ENCODE assay signal across 14 mouse cellular contexts in the genomic region with DNA sequence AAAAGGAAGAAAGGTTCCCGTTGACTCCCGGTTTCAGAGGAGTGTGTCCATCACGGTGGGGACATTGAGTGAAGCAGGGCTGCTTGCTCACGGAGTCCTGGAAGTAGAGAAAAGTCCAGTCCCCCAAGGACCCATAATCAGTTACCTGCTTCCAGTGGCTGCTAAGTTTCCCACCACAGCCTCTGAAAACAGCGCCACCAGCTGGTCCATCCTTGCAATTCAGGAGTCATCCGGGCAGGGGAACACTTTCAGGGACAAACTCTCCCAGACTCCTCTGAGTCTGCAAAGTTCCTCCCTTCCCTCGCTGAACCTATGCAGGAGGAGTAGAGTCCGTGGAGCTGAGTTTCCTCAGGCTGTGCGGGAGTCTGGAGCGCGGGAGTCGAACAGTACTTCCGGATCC. TPM values are rescaled to one million over a fixed set of nuclear protein-coding genes. Genes with fewer than 3 reads are reported as not detected.
DNase-seq lines count a peak whose midpoint lies in the region; ATAC-seq and TF ChIP-seq lines count a peak whose summit lies in the region.
"Had no signal": no experiment of that assay in that cellular context is flagged by ENCODE, and none has a peak within 500 bp of the region (broad histone marks: within the 10 kb centered on the region; RNA-seq: fewer than 3 reads in every experiment).

No protein-coding gene starts in this region.

- no peak overlapping the region for H3K4me2 ChIP-seq in hindbrain, embryonic 11.5 days (replicated peaks; ENCODE audit: low read depth, low read length)
- H3K4me2 ChIP-seq in hindbrain, embryonic 13.5 days: no peak overlapping the region
- no peak overlapping the region for H3K4me2 ChIP-seq in midbrain, embryonic 13.5 days (replicated peaks)
- H3K4me2 ChIP-seq: heart, embryonic 15.5 days; limb, embryonic 12.5 days had no signal

- ATAC-seq in hindbrain, embryonic 11.5 days (ENCODE audit: low FRiP score): no peak
- no peak for ATAC-seq in hindbrain, embryonic 13.5 days (ENCODE audit: low FRiP score)
- no peak for ATAC-seq in midbrain, embryonic 13.5 days

- no peak overlapping the region for H3K4me3 ChIP-seq in hindbrain, embryonic 11.5 days (ENCODE audit: low read depth, low read length)
- no peak overlapping the region for H3K4me3 ChIP-seq in hindbrain, embryonic 13.5 days
- no peak overlapping the region for H3K4me3 ChIP-seq in midbrain, embryonic 10.5 days
- H3K4me3 ChIP-seq in midbrain, embryonic 13.5 days (replicated peaks): no peak overlapping the region
- no peak overlapping the region for H3K4me3 ChIP-seq in small intestine, adult 2 months (ENCODE audit: low read depth, low read length)
- H3K4me3 ChIP-seq: erythroblast, embryonic 14.5 days; heart, embryonic 15.5 days; limb, embryonic 12.5 days had no signal

- TF ChIP-seq CTCF in small intestine, adult 2 months (IDR thresholded peaks at IDR 0.05; ENCODE audit: extremely low read depth, insufficient read length, insufficient replicate concordance, low read depth, low read length): 0 out of 2 replicates have a peak, but pooled peaks have one; percentile 4

- no peak for TF ChIP-seq POLR2A in small intestine, adult 2 months (IDR thresholded peaks at IDR 0.05; ENCODE audit: low read depth, low read length)

- H3K36me3 ChIP-seq in hindbrain, embryonic 11.5 days (ENCODE audit: control insufficient read depth, insufficient read depth, low read length): no peaks in the 10 kb centered on the region
- no peaks in the 10 kb centered on the region for H3K36me3 ChIP-seq in hindbrain, embryonic 13.5 days
- no peaks in the 10 kb centered on the region for H3K36me3 ChIP-seq in midbrain, embryonic 10.5 days
- H3K36me3 ChIP-seq in midbrain, embryonic 13.5 days: no peaks in the 10 kb centered on the region
- H3K36me3 ChIP-seq in small intestine, adult 2 months (ENCODE audit: control insufficient read depth, insufficient read depth, low read length): no peaks in the 10 kb centered on the region
- H3K36me3 ChIP-seq: heart, embryonic 15.5 days; limb, embryonic 12.5 days had no signal

- H3K27ac ChIP-seq in hindbrain, embryonic 11.5 days (ENCODE audit: low read depth, low read length): no peak overlapping the region
- H3K27ac ChIP-seq in hindbrain, embryonic 13.5 days: no peak overlapping the region
- peak overlapping the region; percentile 49; the same call in 1 of the 2 replicates for H3K27ac ChIP-seq in midbrain, embryonic 10.5 days (replicated peaks)
- H3K27ac ChIP-seq in midbrain, embryonic 13.5 days: no peak overlapping the region
- H3K27ac ChIP-seq in small intestine, adult 2 months (ENCODE audit: insufficient read depth, low read depth, low read length): no peak overlapping the region
- H3K27ac ChIP-seq: heart, embryonic 15.5 days; limb, embryonic 12.5 days had no signal

- H3K9ac ChIP-seq in hindbrain, embryonic 11.5 days (ENCODE audit: low read depth, low read length): no peak overlapping the region
- H3K9ac ChIP-seq in hindbrain, embryonic 13.5 days: no peak overlapping the region
- H3K9ac ChIP-seq in midbrain, embryonic 13.5 days (replicated peaks): no peak overlapping the region
- H3K9ac ChIP-seq: heart, embryonic 15.5 days; limb, embryonic 12.5 days had no signal

- WGBS in hindbrain, embryonic 11.5 days: 39% methylated on average over 13 of the region's 13 CpGs
- 40% methylated on average over 13 of the region's 13 CpGs for WGBS in hindbrain, embryonic 13.5 days
- 39% methylated on average over 13 of the region's 13 CpGs for WGBS in midbrain, embryonic 10.5 days
- 38% methylated on average over 13 of the region's 13 CpGs for WGBS in midbrain, embryonic 13.5 days
- WGBS in small intestine, adult 2 months: 47% methylated on average over 13 of the region's 13 CpGs

- no peaks in the 10 kb centered on the region for H3K9me3 ChIP-seq in hindbrain, embryonic 11.5 days (ENCODE audit: control insufficient read depth, low read length)
- no peaks in the 10 kb centered on the region for H3K9me3 ChIP-seq in hindbrain, embryonic 13.5 days
- H3K9me3 ChIP-seq in midbrain, embryonic 10.5 days (replicated peaks): no peaks in the 10 kb centered on the region
- no peaks in the 10 kb centered on the region for H3K9me3 ChIP-seq in midbrain, embryonic 13.5 days
- H3K9me3 ChIP-seq: heart, embryonic 15.5 days; limb, embryonic 12.5 days had no signal

- no peaks in the 10 kb centered on the region for H3K27me3 ChIP-seq in hindbrain, embryonic 11.5 days (ENCODE audit: control insufficient read depth, insufficient read depth, low read length)
- 0 out of 2 replicates have a peak, but pooled peaks cover 1% of the 10 kb centered on the region for H3K27me3 ChIP-seq in hindbrain, embryonic 13.5 days
- H3K27me3 ChIP-seq in midbrain, embryonic 10.5 days (ENCODE audit: low read depth, poor library complexity, severe bottlenecking): no peaks in the 10 kb centered on the region; the same call in 1 of the 2 replicates
- 0 out of 2 replicates have a peak, but pooled peaks cover 3% of the 10 kb centered on the region for H3K27me3 ChIP-seq in midbrain, embryonic 13.5 days
- no peaks in the 10 kb centered on the region for H3K27me3 ChIP-seq in small intestine, adult 2 months (ENCODE audit: control insufficient read depth, insufficient read depth, low read length)
- H3K27me3 ChIP-seq: limb, embryonic 12.5 days had no signal

- H3K4me1 ChIP-seq in hindbrain, embryonic 11.5 days (replicated peaks; ENCODE audit: control insufficient read depth, insufficient read depth, low read length): 0 out of 2 replicates have a peak, but pooled peaks cover 2% of the 10 kb centered on the region
- H3K4me1 ChIP-seq in hindbrain, embryonic 13.5 days (replicated peaks): peaks cover 25% of the 10 kb centered on the region
- H3K4me1 ChIP-seq in midbrain, embryonic 10.5 days: peaks cover 28% of the 10 kb centered on the region
- H3K4me1 ChIP-seq in midbrain, embryonic 13.5 days (replicated peaks): peaks cover 17% of the 10 kb centered on the region
- H3K4me1 ChIP-seq in small intestine, adult 2 months (ENCODE audit: control insufficient read depth, insufficient read depth, insufficient read length, low read length): no peaks in the 10 kb centered on the region

- DNase-seq in adrenal gland, postnatal 14 days: peak; percentile 29
- no peak for DNase-seq in adrenal gland, adult 8-10 months
- peak; percentile 36 for DNase-seq in hindbrain, embryonic 11.5 days (ENCODE audit: low spot score)
- peak; percentile 25 for DNase-seq in midbrain, embryonic 10.5 days (ENCODE audit: low spot score)
- no peak for DNase-seq in frontal cortex, adult 2 months (ENCODE audit: extremely low spot score in 1 of 2, low spot score in 1 of 2)
- DNase-seq: cerebellum, adult 9-10 months had no signal

RNA-seq across cellular contexts. Expression of a gene that starts 6.7 kb away (rescaled TPM):
- not detected in 2 replicates for total RNA-seq in adrenal gland, postnatal 14 days (2021)
- total RNA-seq in adrenal gland, adult 8-10 months (2022): not detected
- 1.0 and 1.1 TPM in 2 replicates for polyA plus RNA-seq in hindbrain, embryonic 11.5 days (2014; fragmentation: Nextera tagmentation; extraction: Ambion mirVana)
- 0.78 and 1.6 TPM in 2 replicates for polyA plus RNA-seq in hindbrain, embryonic 13.5 days (2015; fragmentation: Nextera tagmentation; extraction: Ambion mirVana)
- 0.15 and 0.30 TPM in 2 replicates for polyA plus RNA-seq in midbrain, embryonic 10.5 days (2016; fragmentation: Nextera tagmentation; extraction: Ambion mirVana)
- 0.24 and 0.35 TPM in 2 replicates for polyA plus RNA-seq in midbrain, embryonic 13.5 days (2015; fragmentation: Nextera tagmentation; extraction: Ambion mirVana)
- polyA plus RNA-seq in small intestine, adult 2 months (2012; rRNA removed): not detected in 2 replicates
- polyA plus RNA-seq in frontal cortex, adult 2 months (2012; rRNA removed): 0.56 and 0.92 TPM in 2 replicates
- total RNA-seq: adrenal gland, postnatal 4 days; megakaryocyte-erythroid progenitor cell, adult 5-6 weeks had no signal
- polyA plus RNA-seq: erythroblast, embryonic 14.5 days; heart, embryonic 15.5 days; limb, embryonic 12.5 days had no signal

RNA-seq across cellular contexts. Expression of a gene that starts 43.9 kb away (rescaled TPM):
- total RNA-seq in adrenal gland, postnatal 14 days (2021): 66.0 and 91.4 TPM in 2 replicates
- 10 to 100 TPM; 20.0 to 86.1 (median 59.0) TPM for total RNA-seq in adrenal gland, adult 8-10 months (2022)
- polyA plus RNA-seq in hindbrain, embryonic 11.5 days (2014; fragmentation: Nextera tagmentation; extraction: Ambion mirVana): 25.7 and 29.6 TPM in 2 replicates
- 13.1 and 13.9 TPM in 2 replicates for polyA plus RNA-seq in hindbrain, embryonic 13.5 days (2015; fragmentation: Nextera tagmentation; extraction: Ambion mirVana)
- polyA plus RNA-seq in midbrain, embryonic 10.5 days (2016; fragmentation: Nextera tagmentation; extraction: Ambion mirVana): 26.3 and 30.9 TPM in 2 replicates
- 16.1 and 17.1 TPM in 2 replicates for polyA plus RNA-seq in midbrain, embryonic 13.5 days (2015; fragmentation: Nextera tagmentation; extraction: Ambion mirVana)
- 21.7 and 22.5 TPM in 2 replicates for polyA plus RNA-seq in small intestine, adult 2 months (2012; rRNA removed)
- 18.6 and 20.4 TPM in 2 replicates for polyA plus RNA-seq in frontal cortex, adult 2 months (2012; rRNA removed)
- total RNA-seq: megakaryocyte-erythroid progenitor cell, adult 5-6 weeks had no signal
- polyA plus RNA-seq: erythroblast, embryonic 14.5 days had no signal

Comparison
In these comparisons a context has a peak if more than half of its experiments do, and no peak if none do; other contexts are left out.
1. DNase-seq: peak in adrenal gland, postnatal 14 days (single experiment), hindbrain, embryonic 11.5 days (single experiment) and midbrain, embryonic 10.5 days (single experiment); none in adrenal gland, adult 8-10 months (single experiment) and frontal cortex, adult 2 months (0 of 2).